Mouse (Mus musculus) mesoderm, embryonic 11.5 days (tissue): ENCODE measurements at regions not wholly inside any gene's neighbourhood (a gene's known extent, or its start where the extent isn't known, plus 50 kb on each side); places are given as distances from the start of the nearest gene placed in this dataset.
"Not testable (repeated sequence)": the region's sequence is repeated elsewhere in the genome, so short reads cannot be mapped to it uniquely, and the experiment has no call there.

Experiments
- DNase-seq: peaks from one replicate; pipeline ENCODE4 v3.0.0-alpha.2; 2012; ENCODE audit warnings: low read depth, low spot score

- no peak for DNase-seq
Measured at GRCm38 (mm10) chr14:15061966-15062860, 259.0 kb downstream of the Nek10 start.

- DNase-seq = no peak
Measured at GRCm38 (mm10) chr14:15062861-15063418, 259.7 kb downstream of the Nek10 start.

- DNase-seq = no peak
Measured at GRCm38 (mm10) chr14:15064991-15065525, 261.8 kb downstream of the Nek10 start.

- no peak for DNase-seq
Measured at GRCm38 (mm10) chr14:15075877-15076276, 272.7 kb downstream of the Nek10 start.

- no peak for DNase-seq
Measured at GRCm38 (mm10) chr14:15082889-15083288, 279.7 kb downstream of the Nek10 start.

- no peak for DNase-seq
Measured at GRCm38 (mm10) chr14:15083812-15084211, 280.6 kb downstream of the Nek10 start.

GRCm38 (mm10) chr14:15087061-15087460 is 283.8 kb downstream of the Nek10 start:
- DNase-seq = peak; percentile 26

GRCm38 (mm10) chr14:15096865-15097264 is 293.6 kb downstream of the Nek10 start:
- DNase-seq = no peak

GRCm38 (mm10) chr14:15099909-15100308 is 296.7 kb downstream of the Nek10 start:
- no peak for DNase-seq

GRCm38 (mm10) chr14:15107795-15108321 is 304.6 kb downstream of the Nek10 start:
- DNase-seq = no peak

- no peak for DNase-seq
Measured at GRCm38 (mm10) chr14:15119745-15120144, 316.5 kb downstream of the Nek10 start.

GRCm38 (mm10) chr14:15128157-15128556 is 310.6 kb downstream of the Lrrc3b start:
- no peak for DNase-seq

- not testable (repeated sequence) for DNase-seq
Measured at GRCm38 (mm10) chr14:15140871-15141270, 297.9 kb downstream of the Lrrc3b start.

GRCm38 (mm10) chr14:15142839-15143238 is 295.9 kb downstream of the Lrrc3b start:
- no peak for DNase-seq

GRCm38 (mm10) chr14:15148516-15148915 is 290.3 kb downstream of the Lrrc3b start:
- DNase-seq = no peak
